Mouse (Mus musculus): ENCODE measurements around the gene Ndufs3.

Ndufs3 gene

GRCm38 (mm10) chr2:90850401-90850800 is 54.2 kb downstream of the Ndufs3 start:
- in situ Hi-C loops (cut with MboI, MseI) = no loop called here

GRCm38 (mm10) chr2:90848331-90848730 is 56.3 kb downstream of the Ndufs3 start:
- in situ Hi-C loops (cut with MboI, MseI) = no loop called here

GRCm38 (mm10) chr2:90847681-90848050 is 57.0 kb downstream of the Ndufs3 start:
- in situ Hi-C loops (cut with MboI, MseI) = no loop called here

GRCm38 (mm10) chr2:90846955-90847680 is 57.5 kb downstream of the Ndufs3 start, which contains the start of gene Mtch2:
Gene Mtch2, plus strand, starts transcription at chr2:90847155.
- in situ Hi-C loops (cut with MboI, MseI) = no loop called here

GRCm38 (mm10) chr2:90846597-90846954 is 58.1 kb downstream of the Ndufs3 start:
- in situ Hi-C loops (cut with MboI, MseI) = no loop called here

GRCm38 (mm10) chr2:90846171-90846570 is 58.5 kb downstream of the Ndufs3 start:
- in situ Hi-C loops (cut with MboI, MseI) = no loop called here

- in situ Hi-C loops (cut with MboI, MseI) = no loop called here
These were observed 59.4 kb downstream of the Ndufs3 start for GRCm38 (mm10) chr2:90845234-90845633.
